Mouse (Mus musculus): ENCODE measurements around the gene Igsf23. TPM values are rescaled to one million over a fixed set of nuclear protein-coding genes. Genes with fewer than 3 reads are reported as not detected.
"Not testable (repeated sequence)": the region's sequence is repeated elsewhere in the genome, so short reads cannot be mapped to it uniquely, and the experiment has no call there.

The Igsf23 gene
- total RNA-seq (2017) = not detected in 2 replicates

DNA sequence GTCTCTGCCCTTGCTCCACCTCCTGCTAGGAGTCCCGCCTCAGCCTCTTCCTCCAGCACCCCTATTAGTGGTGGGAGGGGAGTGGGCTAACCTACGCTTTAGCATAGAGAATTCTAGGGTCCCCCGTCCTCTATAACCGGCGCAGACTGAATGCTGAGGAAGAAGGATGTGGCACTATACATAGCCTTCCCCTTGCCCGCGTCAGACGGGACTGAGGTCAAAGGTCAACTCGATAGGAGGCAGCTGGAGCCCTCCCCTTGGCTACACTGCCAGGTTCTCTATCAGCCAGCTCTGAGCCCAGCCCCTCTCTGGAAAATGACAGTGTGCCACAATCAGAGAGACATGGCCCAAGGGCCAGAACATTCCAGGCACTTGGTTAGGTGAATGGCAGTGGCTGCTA lies at the start of gene Igsf23:
Igsf23 (minus strand) TSS at position 168 of the 400 bp plus-strand sequence.
- ATAC-seq (replicated peaks in 1 of 2; ENCODE audit: insufficient read depth in 1 of 2, low FRiP score in 2 of 2, low TSS enrichment in 1 of 2, low read depth in 1 of 2, poor library complexity in 2 of 2, severe bottlenecking in 2 of 2) = no peak

- not testable (repeated sequence) for ATAC-seq (replicated peaks in 1 of 2; ENCODE audit: insufficient read depth in 1 of 2, low FRiP score in 2 of 2, low TSS enrichment in 1 of 2, low read depth in 1 of 2, poor library complexity in 2 of 2, severe bottlenecking in 2 of 2)
Measured at GRCm38 (mm10) chr7:19996721-19997120, 46.2 kb upstream of the Igsf23 start.

- ATAC-seq (replicated peaks in 1 of 2; ENCODE audit: insufficient read depth in 1 of 2, low FRiP score in 2 of 2, low TSS enrichment in 1 of 2, low read depth in 1 of 2, poor library complexity in 2 of 2, severe bottlenecking in 2 of 2) = not testable (repeated sequence)
Measured at GRCm38 (mm10) chr7:19991165-19991564, 40.6 kb upstream of the Igsf23 start, which contains the start of gene Nlrp9b. TSS of gene Nlrp9b (plus strand) at chr7:19991465.

GRCm38 (mm10) chr7:19971516-19971915 lies 21.0 kb upstream of the Igsf23 start:
- ATAC-seq (replicated peaks in 1 of 2; ENCODE audit: insufficient read depth in 1 of 2, low FRiP score in 2 of 2, low TSS enrichment in 1 of 2, low read depth in 1 of 2, poor library complexity in 2 of 2, severe bottlenecking in 2 of 2) = no peak

DNA sequence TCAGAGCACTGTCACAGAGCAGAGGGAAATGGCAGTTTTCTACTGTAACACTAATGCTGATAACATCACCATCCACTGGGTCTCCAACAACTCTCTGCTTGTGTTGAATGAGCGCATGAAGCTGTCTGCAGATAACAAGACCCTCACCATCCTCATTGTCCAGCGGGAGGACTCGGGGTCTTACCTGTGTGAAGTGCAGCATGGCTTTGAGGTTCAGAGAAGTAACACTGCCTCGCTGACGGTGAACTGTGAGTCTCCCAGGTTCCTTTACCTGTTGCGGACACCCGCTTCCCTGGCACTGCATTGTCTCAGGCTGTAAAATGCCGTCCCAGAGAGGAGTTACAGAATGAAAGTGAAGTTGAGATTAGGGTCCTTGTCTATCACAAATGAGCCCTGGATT lies 19.6 kb upstream of the Igsf23 start:
- no peak for ATAC-seq (replicated peaks in 1 of 2; ENCODE audit: insufficient read depth in 1 of 2, low FRiP score in 2 of 2, low TSS enrichment in 1 of 2, low read depth in 1 of 2, poor library complexity in 2 of 2, severe bottlenecking in 2 of 2)

DNA sequence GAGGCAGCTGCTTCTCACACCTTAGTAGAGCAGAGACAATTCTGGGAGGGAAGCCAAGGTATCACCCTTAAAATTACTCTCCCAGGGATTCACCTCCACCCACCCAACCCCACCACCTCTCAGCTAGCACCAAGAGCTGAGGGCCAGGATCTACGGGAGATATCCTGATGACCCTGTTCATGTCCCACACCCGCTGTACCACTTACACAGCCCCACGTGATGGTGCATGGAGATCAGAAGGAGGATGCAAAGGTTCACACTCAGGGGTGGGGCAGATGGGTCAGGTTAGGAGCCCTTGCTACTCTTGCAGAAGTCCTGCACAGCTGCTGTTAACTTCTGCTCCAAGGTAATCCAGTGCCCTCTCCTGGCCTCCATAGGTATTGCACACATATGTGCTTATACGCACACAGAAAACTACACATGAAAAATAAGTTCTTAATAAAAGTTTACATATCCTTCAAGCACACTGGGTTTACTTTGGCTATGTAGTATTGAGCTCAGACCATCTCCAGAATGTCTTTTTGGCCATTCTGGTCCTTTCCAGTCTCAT lies 19.1 kb upstream of the Igsf23 start:
- ATAC-seq (replicated peaks in 1 of 2; ENCODE audit: insufficient read depth in 1 of 2, low FRiP score in 2 of 2, low TSS enrichment in 1 of 2, low read depth in 1 of 2, poor library complexity in 2 of 2, severe bottlenecking in 2 of 2) = no peak

- no peak for ATAC-seq (replicated peaks in 1 of 2; ENCODE audit: insufficient read depth in 1 of 2, low FRiP score in 2 of 2, low TSS enrichment in 1 of 2, low read depth in 1 of 2, poor library complexity in 2 of 2, severe bottlenecking in 2 of 2)
Measured at GRCm38 (mm10) chr7:19969106-19969505, 18.6 kb upstream of the Igsf23 start.

DNA sequence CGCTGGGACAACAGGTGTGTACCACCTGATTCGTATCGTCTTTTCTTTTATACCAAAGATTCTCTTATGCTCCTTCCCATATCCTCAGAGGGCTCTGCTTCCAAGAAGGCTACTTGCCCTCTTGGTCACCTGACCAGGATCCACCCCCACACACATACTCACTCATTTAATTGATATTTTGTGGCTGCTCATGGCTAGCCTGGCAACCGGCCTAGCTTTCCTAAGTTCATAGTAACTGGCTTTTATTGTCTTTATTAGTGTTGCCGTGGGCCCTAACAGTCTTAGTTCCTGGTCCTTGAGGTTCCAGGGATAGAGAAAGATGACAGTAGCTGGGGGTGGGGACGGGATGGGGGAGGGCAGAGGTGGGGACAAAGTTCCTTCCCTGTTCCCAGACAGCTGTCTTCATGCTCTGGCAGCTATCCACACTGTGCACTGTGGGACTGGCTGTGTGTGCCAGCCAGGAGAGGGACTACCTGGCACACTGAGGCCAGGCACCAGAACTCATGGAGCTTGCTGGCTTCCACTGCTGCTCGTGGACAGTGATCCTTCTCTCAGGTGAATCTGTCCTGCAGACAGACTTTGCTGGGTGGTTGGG lies 14.5 kb upstream of the Igsf23 start, which contains the start of gene Ceacam20:
Ceacam20 (plus strand) TSS at position 428 of the 595 bp plus-strand sequence.
- no peak for ATAC-seq (replicated peaks in 1 of 2; ENCODE audit: insufficient read depth in 1 of 2, low FRiP score in 2 of 2, low TSS enrichment in 1 of 2, low read depth in 1 of 2, poor library complexity in 2 of 2, severe bottlenecking in 2 of 2)

- no peak for ATAC-seq (replicated peaks in 1 of 2; ENCODE audit: insufficient read depth in 1 of 2, low FRiP score in 2 of 2, low TSS enrichment in 1 of 2, low read depth in 1 of 2, poor library complexity in 2 of 2, severe bottlenecking in 2 of 2)
Measured at GRCm38 (mm10) chr7:19962423-19962822, 11.9 kb upstream of the Igsf23 start.

DNA sequence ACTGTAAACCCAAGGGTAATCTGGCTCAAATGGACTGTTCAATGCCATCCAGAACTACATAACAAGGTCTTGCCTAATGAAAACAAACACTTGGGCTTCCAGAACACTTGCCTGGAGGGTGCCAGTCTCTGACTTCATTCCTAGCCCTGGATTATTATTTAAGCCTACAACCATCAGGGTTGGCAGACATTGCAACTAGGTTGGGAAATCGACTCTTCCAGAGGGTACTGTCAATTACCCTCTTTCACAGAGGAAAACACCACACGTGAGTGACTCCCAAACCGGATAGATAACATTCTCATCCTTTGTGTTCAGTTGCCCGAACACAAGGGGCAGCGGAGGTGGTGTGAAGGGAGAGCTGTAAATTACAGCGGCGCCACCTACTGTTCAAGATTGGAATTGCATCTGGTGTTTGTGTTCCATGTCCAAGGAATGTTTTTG lies 5.8 kb upstream of the Igsf23 start:
- ATAC-seq (replicated peaks in 1 of 2; ENCODE audit: insufficient read depth in 1 of 2, low FRiP score in 2 of 2, low TSS enrichment in 1 of 2, low read depth in 1 of 2, poor library complexity in 2 of 2, severe bottlenecking in 2 of 2) = peak; percentile 74 to 87; a peak in 3 of 4 replicates

DNA sequence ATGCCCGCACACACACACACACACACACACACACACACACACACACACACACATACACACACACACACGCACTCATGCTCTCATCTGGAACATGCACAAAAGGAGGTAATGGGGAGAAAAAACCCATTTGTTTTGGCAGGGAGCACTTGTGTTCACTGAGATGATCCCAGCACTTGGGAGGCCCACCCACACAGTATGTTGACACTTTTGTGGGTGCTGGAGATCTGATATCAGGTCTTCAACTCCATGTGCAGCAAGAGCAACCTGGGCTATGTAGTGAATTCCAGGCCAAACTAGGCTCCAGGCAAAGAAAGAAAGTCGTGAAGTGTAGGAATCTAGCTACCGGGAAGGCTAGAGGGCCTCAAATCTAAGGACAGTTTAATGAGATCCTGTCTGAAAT lies 5.3 kb upstream of the Igsf23 start:
- no peak for ATAC-seq (replicated peaks in 1 of 2; ENCODE audit: insufficient read depth in 1 of 2, low FRiP score in 2 of 2, low TSS enrichment in 1 of 2, low read depth in 1 of 2, poor library complexity in 2 of 2, severe bottlenecking in 2 of 2)

- no peak for ATAC-seq (replicated peaks in 1 of 2; ENCODE audit: insufficient read depth in 1 of 2, low FRiP score in 2 of 2, low TSS enrichment in 1 of 2, low read depth in 1 of 2, poor library complexity in 2 of 2, severe bottlenecking in 2 of 2)
Measured at GRCm38 (mm10) chr7:19953054-19953453, 2.5 kb upstream of the Igsf23 start.

DNA sequence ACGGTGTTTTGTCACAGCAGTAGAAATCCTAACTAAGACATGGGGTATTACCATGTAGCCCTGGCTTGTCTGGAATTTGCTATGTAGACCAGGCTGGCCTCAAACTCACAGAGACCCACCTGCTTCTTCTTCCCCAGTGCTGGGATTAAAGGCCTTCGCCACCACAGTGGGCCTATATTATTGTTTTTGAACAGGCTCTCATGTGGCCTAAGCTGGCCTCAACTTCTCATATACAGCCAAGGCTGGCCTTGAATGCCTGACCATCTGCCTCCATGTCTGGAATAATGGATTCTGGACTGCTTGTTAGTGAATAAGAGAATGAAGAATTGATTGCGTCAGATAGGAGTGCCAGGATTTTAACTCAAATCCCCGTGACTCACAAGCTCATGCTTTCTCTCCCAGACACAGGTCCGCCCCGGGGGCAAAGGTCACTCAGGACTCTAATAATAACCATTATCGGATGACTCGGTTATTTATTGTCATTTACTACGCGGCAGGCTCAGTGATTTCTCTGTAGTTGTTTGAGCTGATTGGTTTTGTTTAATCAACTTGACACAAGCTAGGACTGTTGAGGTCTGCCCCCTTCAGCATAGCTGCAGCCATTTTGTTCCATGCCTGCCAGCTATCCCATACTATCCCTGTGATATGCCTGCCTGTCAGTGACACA lies 1.9 kb upstream of the Igsf23 start:
- no peak for ATAC-seq (replicated peaks in 1 of 2; ENCODE audit: insufficient read depth in 1 of 2, low FRiP score in 2 of 2, low TSS enrichment in 1 of 2, low read depth in 1 of 2, poor library complexity in 2 of 2, severe bottlenecking in 2 of 2)

- no peak for ATAC-seq (replicated peaks in 1 of 2; ENCODE audit: insufficient read depth in 1 of 2, low FRiP score in 2 of 2, low TSS enrichment in 1 of 2, low read depth in 1 of 2, poor library complexity in 2 of 2, severe bottlenecking in 2 of 2)
Measured at GRCm38 (mm10) chr7:19949996-19950395, 560 bp downstream of the Igsf23 start.

DNA sequence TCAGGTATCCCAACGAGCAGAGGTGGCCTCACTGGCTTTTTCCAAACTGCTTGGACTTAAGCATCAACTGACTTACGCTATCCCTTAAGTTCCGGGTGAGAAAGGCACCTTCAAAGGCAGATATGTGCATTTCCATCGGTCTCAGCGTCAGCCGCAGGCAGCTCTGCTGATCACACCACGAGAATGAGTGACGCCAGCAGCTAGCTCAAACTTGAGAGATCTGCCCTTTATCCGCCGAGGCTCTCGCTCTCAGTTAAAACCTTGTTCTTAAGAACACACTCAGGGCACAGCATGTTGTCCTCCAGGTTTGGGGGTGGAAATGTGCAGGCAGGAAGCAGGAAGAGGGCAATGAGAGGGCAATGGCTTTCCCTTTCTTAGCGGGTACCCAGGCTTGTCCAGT lies 1.6 kb downstream of the Igsf23 start:
- ATAC-seq (replicated peaks in 1 of 2; ENCODE audit: insufficient read depth in 1 of 2, low FRiP score in 2 of 2, low TSS enrichment in 1 of 2, low read depth in 1 of 2, poor library complexity in 2 of 2, severe bottlenecking in 2 of 2) = no peak

DNA sequence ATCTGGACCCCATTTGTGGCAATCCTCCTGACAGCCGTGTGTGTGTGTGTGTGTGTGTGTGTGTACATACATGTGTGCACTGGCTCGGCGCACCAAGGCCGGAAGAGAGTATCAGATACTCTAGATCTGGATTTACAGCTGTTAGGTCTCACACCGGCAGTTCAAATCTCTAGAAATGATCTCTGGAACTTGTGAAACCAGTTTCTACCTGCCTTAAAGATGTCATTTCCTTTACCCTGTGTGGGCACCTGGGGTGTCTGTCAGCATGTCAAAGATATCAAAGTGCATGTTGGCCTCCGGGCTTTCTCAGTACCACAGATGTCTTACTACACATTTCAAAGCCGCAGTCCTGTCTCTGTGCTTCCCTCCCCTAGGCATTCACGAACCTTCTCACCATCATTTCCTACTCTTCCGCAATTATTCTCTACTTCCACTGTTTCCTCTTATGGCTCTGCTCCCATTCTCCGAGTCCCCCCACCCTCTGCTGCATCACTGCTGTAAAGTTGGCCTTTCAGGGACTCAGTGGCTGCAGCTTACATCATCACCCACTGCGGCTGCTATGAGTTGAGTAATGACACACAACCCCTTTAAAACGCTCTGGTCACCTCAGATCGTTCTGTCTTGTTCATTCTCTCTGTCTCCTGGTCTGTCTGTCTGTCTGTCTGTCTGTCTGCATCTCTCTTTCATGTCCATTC lies 4.6 kb downstream of the Igsf23 start:
- peak in 1 of 2 experiments; percentile 44; a peak in 1 of 4 replicates for ATAC-seq (replicated peaks in 1 of 2; ENCODE audit: insufficient read depth in 1 of 2, low FRiP score in 2 of 2, low TSS enrichment in 1 of 2, low read depth in 1 of 2, poor library complexity in 2 of 2, severe bottlenecking in 2 of 2)

GRCm38 (mm10) chr7:19945201-19945600 lies 5.4 kb downstream of the Igsf23 start:
- peak in 1 of 2 experiments; percentile 43; a peak in 2 of 4 replicates for ATAC-seq (replicated peaks in 1 of 2; ENCODE audit: insufficient read depth in 1 of 2, low FRiP score in 2 of 2, low TSS enrichment in 1 of 2, low read depth in 1 of 2, poor library complexity in 2 of 2, severe bottlenecking in 2 of 2)

- no peak for ATAC-seq (replicated peaks in 1 of 2; ENCODE audit: insufficient read depth in 1 of 2, low FRiP score in 2 of 2, low TSS enrichment in 1 of 2, low read depth in 1 of 2, poor library complexity in 2 of 2, severe bottlenecking in 2 of 2)
Measured at GRCm38 (mm10) chr7:19944709-19945108, 5.8 kb downstream of the Igsf23 start.
